Mouse (Mus musculus): ENCODE results near the gene Usp6nl. TPM values are rescaled to one million over a fixed set of nuclear protein-coding genes. Genes with fewer than 3 reads are reported as not detected.

Usp6nl gene
- polyA plus RNA-seq, 1 experiment from 2014 or later = 8.5 TPM

GRCm38 (mm10) chr2:6444723-6445169, 122.3 kb downstream of the Usp6nl start:
- no peaks in the 10 kb centered on the region for H3K27me3 ChIP-seq (replicated peaks; ENCODE audit: control insufficient read depth, insufficient read depth, low read length)
- no peak overlapping the region for H3K9ac ChIP-seq (ENCODE audit: low read depth, low read length)
- no peak overlapping the region for H3K27ac ChIP-seq (replicated peaks; ENCODE audit: low read depth, low read length)
- no peak overlapping the region for H3K4me2 ChIP-seq (ENCODE audit: low read depth, low read length)
- no peak overlapping the region for H3K4me3 ChIP-seq (ENCODE audit: low read depth, low read length)
- H3K36me3 ChIP-seq (ENCODE audit: control insufficient read depth, insufficient read depth, low read length) = peaks cover 26% of the 10 kb centered on the region
- no peaks in the 10 kb centered on the region for H3K9me3 ChIP-seq (ENCODE audit: control insufficient read depth, low read length)
- WGBS = 66% methylated on average over 4 of the region's 4 CpGs
- ATAC-seq (ENCODE audit: low read depth) (peak; percentile 30; the same call in 1 of the 2 replicates), DNase-seq (ENCODE audit: low spot score) (peak; percentile 71)
- H3K4me1 ChIP-seq (ENCODE audit: control insufficient read depth, insufficient read depth, low read length) = no peaks in the 10 kb centered on the region

DNA sequence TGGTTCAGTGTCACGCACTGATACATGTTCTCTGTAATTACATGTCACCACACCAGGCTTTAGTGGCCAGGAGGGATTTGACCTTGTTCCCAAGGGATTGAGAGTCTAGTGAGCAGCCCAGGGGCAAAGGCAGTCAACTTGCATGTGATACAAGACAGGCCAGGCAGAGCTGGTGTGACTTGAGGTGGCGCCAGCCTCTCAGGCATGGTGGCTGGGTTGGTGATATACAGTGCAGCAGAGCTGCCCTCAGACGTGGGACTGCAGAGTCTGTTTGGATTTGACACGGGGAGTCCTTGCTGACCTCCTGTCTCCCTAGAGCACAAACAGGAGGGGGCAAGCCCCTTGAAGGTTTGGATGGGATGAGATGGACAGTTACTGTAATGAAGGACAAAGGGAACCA, 123.4 kb downstream of the Usp6nl start:
- WGBS = 83% methylated on average over 4 of the region's 4 CpGs
- no peak; the same call in 1 of the 2 replicates for ATAC-seq (ENCODE audit: low read depth)

GRCm38 (mm10) chr2:6448880-6449279, 126.4 kb downstream of the Usp6nl start:
- Histone ChIP-seq H3K9me3 (ENCODE audit: control insufficient read depth, low read length) (no peaks in the 10 kb centered on the region), H3K4me1 (ENCODE audit: control insufficient read depth, insufficient read depth, low read length) (no peaks in the 10 kb centered on the region), H3K9ac (ENCODE audit: low read depth, low read length) (no peak overlapping the region), H3K36me3 (ENCODE audit: control insufficient read depth, insufficient read depth, low read length) (no peaks in the 10 kb centered on the region), H3K4me3 (ENCODE audit: low read depth, low read length) (no peak overlapping the region), H3K27ac (replicated peaks; ENCODE audit: low read depth, low read length) (no peak overlapping the region), H3K4me2 (ENCODE audit: low read depth, low read length) (no peak overlapping the region), H3K27me3 (replicated peaks; ENCODE audit: control insufficient read depth, insufficient read depth, low read length) (no peaks in the 10 kb centered on the region)
- WGBS = 76% methylated on average over 2 of the region's 2 CpGs
- ATAC-seq (ENCODE audit: low read depth) (no peak), DNase-seq (ENCODE audit: low spot score) (no peak)

More for the DNA sequence above, 123.4 kb downstream of the Usp6nl start:
- peaks cover 17% of the 10 kb centered on the region for H3K36me3 ChIP-seq (ENCODE audit: control insufficient read depth, insufficient read depth, low read length)
- no peak overlapping the region for H3K9ac ChIP-seq (ENCODE audit: low read depth, low read length)
- H3K4me2 ChIP-seq (ENCODE audit: low read depth, low read length) = no peak overlapping the region
- no peaks in the 10 kb centered on the region for H3K27me3 ChIP-seq (replicated peaks; ENCODE audit: control insufficient read depth, insufficient read depth, low read length)
- no peak overlapping the region for H3K27ac ChIP-seq (replicated peaks; ENCODE audit: low read depth, low read length)
- H3K4me3 ChIP-seq (ENCODE audit: low read depth, low read length) = no peak overlapping the region
- no peaks in the 10 kb centered on the region for H3K4me1 ChIP-seq (ENCODE audit: control insufficient read depth, insufficient read depth, low read length)
- DNase-seq (ENCODE audit: low spot score) = no peak
- H3K9me3 ChIP-seq (ENCODE audit: control insufficient read depth, low read length) = no peaks in the 10 kb centered on the region

DNA sequence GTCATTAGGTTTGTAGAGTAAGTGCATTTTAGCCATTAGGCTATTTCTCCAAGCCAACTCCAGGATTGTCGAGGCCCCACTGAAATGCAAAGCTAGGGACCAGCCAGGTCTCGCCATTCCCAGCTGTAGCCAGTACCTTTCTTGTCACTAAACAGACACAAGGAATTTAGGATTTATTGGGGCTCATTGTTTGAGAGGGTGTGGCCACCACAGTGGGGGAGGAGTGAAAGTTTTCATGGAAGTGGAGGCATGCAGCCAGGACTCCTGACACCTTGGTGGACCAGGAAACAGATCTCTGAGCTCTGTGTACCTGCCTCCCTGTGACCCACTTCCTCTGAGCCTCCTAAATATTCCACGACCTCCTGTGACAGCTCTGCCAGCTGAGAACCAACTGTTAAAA, 127.2 kb downstream of the Usp6nl start:
- WGBS = 73% methylated on average over 3 of the region's 3 CpGs
- Histone ChIP-seq H3K27ac (replicated peaks; ENCODE audit: low read depth, low read length) (no peak overlapping the region), H3K9ac (ENCODE audit: low read depth, low read length) (no peak overlapping the region), H3K27me3 (replicated peaks; ENCODE audit: control insufficient read depth, insufficient read depth, low read length) (no peaks in the 10 kb centered on the region), H3K4me1 (ENCODE audit: control insufficient read depth, insufficient read depth, low read length) (no peaks in the 10 kb centered on the region), H3K4me2 (ENCODE audit: low read depth, low read length) (no peak overlapping the region), H3K36me3 (ENCODE audit: control insufficient read depth, insufficient read depth, low read length) (no peaks in the 10 kb centered on the region), H3K9me3 (ENCODE audit: control insufficient read depth, low read length) (no peaks in the 10 kb centered on the region), H3K4me3 (ENCODE audit: low read depth, low read length) (no peak overlapping the region)
- ATAC-seq (ENCODE audit: low read depth) (no peak), DNase-seq (ENCODE audit: low spot score) (no peak)

- no peaks in the 10 kb centered on the region for H3K36me3 ChIP-seq (ENCODE audit: control insufficient read depth, insufficient read depth, low read length)
- no peaks in the 10 kb centered on the region for H3K4me1 ChIP-seq (ENCODE audit: control insufficient read depth, insufficient read depth, low read length)
- H3K9me3 ChIP-seq (ENCODE audit: control insufficient read depth, low read length) = no peaks in the 10 kb centered on the region
- H3K4me3 ChIP-seq (ENCODE audit: low read depth, low read length) = no peak overlapping the region
- H3K27ac ChIP-seq (replicated peaks; ENCODE audit: low read depth, low read length) = no peak overlapping the region
- ATAC-seq (ENCODE audit: low read depth) (no peak), DNase-seq (ENCODE audit: low spot score) (no peak)
- H3K27me3 ChIP-seq (replicated peaks; ENCODE audit: control insufficient read depth, insufficient read depth, low read length) = no peaks in the 10 kb centered on the region
- no peak overlapping the region for H3K4me2 ChIP-seq (ENCODE audit: low read depth, low read length)
- 81% methylated on average over 3 of the region's 3 CpGs for WGBS
- no peak overlapping the region for H3K9ac ChIP-seq (ENCODE audit: low read depth, low read length)
Measured at GRCm38 (mm10) chr2:6450544-6450943, 128.1 kb downstream of the Usp6nl start.

DNA sequence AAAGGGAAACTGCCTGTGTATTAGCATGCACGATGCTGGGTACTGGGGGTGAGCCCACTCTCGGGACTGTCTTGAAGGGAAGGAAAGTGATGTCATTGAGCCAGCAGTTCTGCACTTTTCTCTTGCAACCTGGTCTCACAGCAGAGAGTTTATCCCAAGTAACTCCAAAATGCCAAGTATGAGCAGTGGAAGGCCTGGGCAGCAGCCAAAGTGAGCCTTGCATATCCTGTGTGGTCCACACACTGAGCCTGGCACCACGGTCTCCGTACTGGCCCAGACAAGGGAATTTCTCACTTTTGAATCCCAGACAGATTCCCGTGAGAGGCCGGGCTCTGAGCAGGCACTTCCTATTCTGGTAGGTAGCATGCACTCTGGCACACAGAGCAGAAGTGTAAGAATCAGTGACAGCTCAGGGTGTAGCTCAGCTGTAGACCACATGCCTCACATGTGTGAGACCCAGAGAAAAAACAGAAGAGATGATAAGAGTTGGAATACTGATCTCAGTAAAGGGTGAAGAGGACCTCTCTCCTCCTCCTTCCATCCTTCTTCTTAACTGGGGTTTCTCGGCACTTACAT, 132.6 kb downstream of the Usp6nl start:
- 57% methylated on average over 7 of the region's 7 CpGs for WGBS
- ATAC-seq (ENCODE audit: low read depth) = 0 out of 2 replicates have a peak, but pooled peaks have one; percentile 17
- H3K4me3 ChIP-seq (ENCODE audit: low read depth, low read length) = no peak overlapping the region

GRCm38 (mm10) chr2:6459282-6460047, 137.0 kb downstream of the Usp6nl start:
- DNase-seq (ENCODE audit: low spot score) = no peak
- WGBS = 55% methylated on average over 13 of the region's 13 CpGs

More for the DNA sequence above, 132.6 kb downstream of the Usp6nl start:
- H3K4me1 ChIP-seq (ENCODE audit: control insufficient read depth, insufficient read depth, low read length) = no peaks in the 10 kb centered on the region
- H3K27ac ChIP-seq (replicated peaks; ENCODE audit: low read depth, low read length) = no peak overlapping the region
- no peak overlapping the region for H3K9ac ChIP-seq (ENCODE audit: low read depth, low read length)
- peak; percentile 29 for DNase-seq (ENCODE audit: low spot score)
- no peaks in the 10 kb centered on the region for H3K36me3 ChIP-seq (ENCODE audit: control insufficient read depth, insufficient read depth, low read length)
- no peak overlapping the region for H3K4me2 ChIP-seq (ENCODE audit: low read depth, low read length)
- H3K9me3 ChIP-seq (ENCODE audit: control insufficient read depth, low read length) = no peaks in the 10 kb centered on the region
- no peaks in the 10 kb centered on the region for H3K27me3 ChIP-seq (replicated peaks; ENCODE audit: control insufficient read depth, insufficient read depth, low read length)

GRCm38 (mm10) chr2:6462306-6462705, 139.8 kb downstream of the Usp6nl start:
- Histone ChIP-seq H3K4me2 (ENCODE audit: low read depth, low read length) (no peak overlapping the region), H3K9ac (ENCODE audit: low read depth, low read length) (no peak overlapping the region), H3K4me3 (ENCODE audit: low read depth, low read length) (no peak overlapping the region), H3K36me3 (ENCODE audit: control insufficient read depth, insufficient read depth, low read length) (no peaks in the 10 kb centered on the region), H3K27ac (replicated peaks; ENCODE audit: low read depth, low read length) (no peak overlapping the region), H3K27me3 (replicated peaks; ENCODE audit: control insufficient read depth, insufficient read depth, low read length) (no peaks in the 10 kb centered on the region), H3K9me3 (ENCODE audit: control insufficient read depth, low read length) (0 out of 2 replicates have a peak, but pooled peaks cover 4% of the 10 kb centered on the region), H3K4me1 (ENCODE audit: control insufficient read depth, insufficient read depth, low read length) (no peaks in the 10 kb centered on the region)
- WGBS = 86% methylated on average over 3 of the region's 3 CpGs
- ATAC-seq (ENCODE audit: low read depth) (no peak), DNase-seq (ENCODE audit: low spot score) (no peak)

More at GRCm38 (mm10) chr2:6459282-6460047, 137.0 kb downstream of the Usp6nl start:
- Histone ChIP-seq H3K4me2 (ENCODE audit: low read depth, low read length) (no peak overlapping the region), H3K4me3 (ENCODE audit: low read depth, low read length) (no peak overlapping the region), H3K36me3 (ENCODE audit: control insufficient read depth, insufficient read depth, low read length) (no peaks in the 10 kb centered on the region), H3K27me3 (replicated peaks; ENCODE audit: control insufficient read depth, insufficient read depth, low read length) (no peaks in the 10 kb centered on the region), H3K4me1 (ENCODE audit: control insufficient read depth, insufficient read depth, low read length) (no peaks in the 10 kb centered on the region), H3K9me3 (ENCODE audit: control insufficient read depth, low read length) (0 out of 2 replicates have a peak, but pooled peaks cover 4% of the 10 kb centered on the region), H3K9ac (ENCODE audit: low read depth, low read length) (no peak overlapping the region), H3K27ac (replicated peaks; ENCODE audit: low read depth, low read length) (no peak overlapping the region)
- ATAC-seq (ENCODE audit: low read depth) = no peak
